Mouse (Mus musculus): ENCODE results near the gene Skint6.
"Not testable (repeated sequence)": the region's sequence is repeated elsewhere in the genome, so short reads cannot be mapped to it uniquely, and the experiment has no call there.

The Skint6 gene

DNA sequence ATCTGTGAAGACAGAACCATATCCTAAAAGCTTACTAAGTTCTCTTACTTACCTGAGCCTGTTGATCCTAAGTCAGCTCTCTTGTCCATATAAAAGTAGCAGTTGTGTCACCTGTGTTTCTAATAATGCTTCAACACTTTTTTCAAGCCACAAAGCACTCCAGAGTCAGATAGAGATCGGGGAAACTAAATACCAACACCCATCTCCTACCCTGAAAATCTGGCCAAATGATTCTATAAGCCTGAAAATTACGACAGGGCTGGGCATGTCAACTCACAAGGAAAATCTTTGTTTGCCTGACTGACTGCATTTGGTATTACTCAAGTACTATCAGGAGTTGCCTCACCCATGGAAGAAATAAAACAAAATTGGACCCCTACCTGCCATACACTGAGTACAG, at the start of gene Skint6:
TSS of gene Skint6 (minus strand) at position 101 of the 400 bp plus-strand sequence.
- DNase-seq (ENCODE audit: low spot score in 2 of 2), result no peak

DNA sequence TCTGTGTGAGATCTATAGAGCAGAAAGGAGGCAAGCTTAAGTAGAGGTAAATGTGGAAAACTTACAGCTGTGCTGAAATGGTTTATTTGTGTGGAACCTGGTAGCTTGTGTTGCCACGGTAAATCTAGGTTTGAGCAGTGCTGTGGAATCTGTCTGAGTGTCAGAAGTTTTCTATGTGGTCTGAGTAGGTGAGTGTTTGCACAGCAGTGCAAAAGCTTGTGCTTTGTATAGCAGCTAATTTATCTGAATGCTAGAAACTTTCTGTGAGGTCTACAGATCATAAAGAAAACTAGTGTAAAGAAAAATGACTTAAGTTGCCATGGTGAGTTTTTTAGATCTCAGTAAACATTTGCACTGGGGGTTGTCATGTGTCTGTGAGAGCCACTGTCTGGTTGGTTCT, 34.1 kb upstream of the Skint6 start:
- no peak for DNase-seq (ENCODE audit: low spot score in 2 of 2)

DNA sequence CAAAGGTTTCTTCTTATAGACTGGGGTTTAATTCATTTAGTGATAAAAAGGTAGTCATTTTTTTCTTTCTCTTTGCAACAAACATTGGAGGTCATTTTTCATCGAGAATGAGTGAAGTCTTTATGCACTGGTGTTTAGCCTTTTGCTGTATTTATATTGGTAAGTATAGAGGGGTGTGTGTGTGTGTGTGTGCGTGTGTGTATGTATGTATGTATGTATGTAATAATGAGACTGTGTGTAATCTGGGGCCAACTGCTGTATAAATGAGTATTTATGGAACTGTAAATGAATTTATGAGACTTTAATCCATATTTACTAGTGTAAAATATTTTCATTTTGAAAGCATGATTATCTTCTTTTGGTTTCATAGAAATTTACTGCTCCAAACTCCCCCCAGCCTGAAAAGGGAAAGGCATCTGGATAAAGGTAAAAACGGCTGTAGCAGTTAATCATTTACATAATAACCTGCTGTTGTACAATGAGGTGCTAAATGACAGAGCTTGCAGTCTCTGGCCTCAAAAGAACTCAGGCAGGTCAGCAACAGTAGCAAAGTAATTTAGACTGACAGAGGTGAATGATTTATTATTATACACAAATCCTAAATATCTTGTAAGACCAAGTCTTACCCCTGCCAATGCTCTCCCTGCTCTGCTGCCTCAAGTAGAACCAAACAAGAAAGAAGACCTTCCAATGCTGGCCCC, 15.2 kb upstream of the Skint6 start:
- no peak for DNase-seq (ENCODE audit: low spot score in 2 of 2)

DNA sequence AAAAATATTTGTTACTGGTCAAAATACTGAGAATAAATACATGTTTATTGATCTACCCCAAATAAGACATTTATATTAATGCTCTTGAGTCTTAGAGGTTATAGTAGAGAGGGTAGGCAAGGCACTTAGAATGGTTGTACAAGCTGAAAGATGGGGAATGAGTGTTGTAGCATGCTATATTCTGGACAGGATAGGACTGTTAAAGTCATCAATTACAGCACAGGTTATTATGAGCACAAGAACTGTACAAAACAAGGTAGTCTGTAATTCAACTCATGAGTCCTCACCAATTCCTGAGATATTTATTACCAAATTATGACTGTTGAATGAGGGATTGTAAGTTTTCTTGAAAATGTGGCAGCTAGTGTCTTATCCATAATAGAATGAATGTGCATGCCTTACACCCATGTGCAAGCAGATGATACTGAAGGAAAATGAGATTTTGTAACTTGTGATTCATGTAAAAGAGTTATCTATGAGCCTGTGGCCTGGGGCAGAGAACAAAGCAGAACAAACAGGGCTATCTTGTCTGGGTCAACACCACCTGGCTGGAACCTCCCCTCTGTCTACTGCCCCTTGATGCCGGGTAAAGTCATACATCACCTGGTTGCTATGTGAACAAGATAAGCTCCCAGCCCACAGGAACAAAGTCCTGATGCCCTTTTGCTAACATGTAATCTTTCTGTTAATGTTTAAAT, 23.3 kb downstream of the Skint6 start:
- no peak for DNase-seq (ENCODE audit: low spot score in 2 of 2)

DNA sequence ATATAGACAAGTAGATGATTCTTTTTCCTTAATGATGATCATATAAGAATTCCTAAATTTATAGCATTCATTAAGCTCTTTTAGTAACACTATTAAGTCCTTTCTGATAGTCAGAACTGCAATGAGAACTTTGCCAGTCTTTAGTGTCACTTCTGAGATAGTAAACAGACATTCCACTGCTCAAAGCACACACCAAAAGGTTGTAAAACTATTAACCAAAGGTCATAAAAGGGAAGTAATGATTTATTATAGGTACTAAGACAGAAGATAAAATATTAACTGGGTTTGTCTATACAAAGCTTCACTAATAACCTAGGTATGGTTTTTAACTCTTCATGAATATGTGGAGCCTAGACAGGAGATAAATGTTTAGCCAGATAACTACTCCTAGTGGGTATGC, 41.0 kb downstream of the Skint6 start:
- DNase-seq (ENCODE audit: low spot score in 2 of 2), result no peak

DNA sequence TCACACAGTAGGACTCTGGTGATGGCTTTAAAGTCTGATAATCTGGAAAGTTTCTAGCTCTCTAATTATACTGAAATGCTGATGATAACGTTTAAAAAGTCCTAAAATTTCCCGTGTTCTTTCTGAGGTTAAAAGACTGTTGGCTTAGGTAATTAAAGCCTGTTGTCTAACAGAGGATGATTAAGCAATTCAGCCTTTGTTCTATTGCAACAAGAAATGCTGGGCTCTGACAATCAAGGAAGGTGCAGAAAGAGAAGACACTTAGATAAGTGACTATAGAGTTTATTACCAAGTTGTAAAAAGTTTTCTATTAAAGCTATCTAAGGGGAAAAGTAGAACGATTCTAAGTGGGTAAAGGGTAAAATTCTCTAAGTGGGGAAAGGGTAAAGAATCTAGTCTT, 219.2 kb downstream of the Skint6 start:
- DNase-seq (ENCODE audit: low spot score in 2 of 2), result no peak

DNA sequence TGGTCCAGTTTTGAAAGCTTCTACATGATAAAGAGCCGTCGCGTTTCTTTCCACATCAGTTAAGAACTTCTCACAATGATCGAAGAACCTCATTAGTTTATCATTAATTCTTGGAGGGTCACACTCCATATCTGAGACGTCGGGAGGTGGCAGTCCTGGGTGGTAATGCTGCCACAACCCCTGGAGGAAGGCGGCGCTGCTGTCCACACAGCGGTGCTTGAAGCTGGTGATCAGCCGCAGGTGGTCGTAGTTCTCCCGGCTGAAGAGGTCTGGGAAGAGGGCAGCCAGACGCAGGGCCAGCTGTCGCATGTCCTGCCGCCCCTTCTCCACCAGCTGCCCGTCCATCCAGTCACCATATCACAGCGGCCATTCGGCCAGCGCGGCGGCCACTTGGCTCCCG, 307.6 kb downstream of the Skint6 start:
- not testable (repeated sequence) for DNase-seq (ENCODE audit: low spot score in 2 of 2)

DNA sequence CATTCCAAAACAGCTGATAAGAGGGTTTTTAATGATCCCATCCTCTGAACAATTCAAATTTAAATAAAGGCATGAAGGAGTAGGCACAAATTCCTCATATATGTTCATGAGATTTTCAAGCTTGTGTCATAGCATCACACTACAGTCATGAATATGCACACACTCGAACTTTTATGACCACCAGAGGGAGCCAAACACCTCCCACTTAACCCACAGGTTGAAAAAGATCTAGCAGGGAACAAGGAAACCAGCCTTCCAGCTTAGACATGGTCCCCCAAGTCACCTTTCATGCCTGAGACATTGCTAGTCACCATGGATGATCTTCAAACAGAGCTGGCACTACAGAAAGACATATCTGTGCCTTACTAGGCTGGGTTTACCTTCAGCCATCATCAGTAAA, 496.1 kb downstream of the Skint6 start:
- DNase-seq (ENCODE audit: low spot score in 2 of 2), result no peak

DNA sequence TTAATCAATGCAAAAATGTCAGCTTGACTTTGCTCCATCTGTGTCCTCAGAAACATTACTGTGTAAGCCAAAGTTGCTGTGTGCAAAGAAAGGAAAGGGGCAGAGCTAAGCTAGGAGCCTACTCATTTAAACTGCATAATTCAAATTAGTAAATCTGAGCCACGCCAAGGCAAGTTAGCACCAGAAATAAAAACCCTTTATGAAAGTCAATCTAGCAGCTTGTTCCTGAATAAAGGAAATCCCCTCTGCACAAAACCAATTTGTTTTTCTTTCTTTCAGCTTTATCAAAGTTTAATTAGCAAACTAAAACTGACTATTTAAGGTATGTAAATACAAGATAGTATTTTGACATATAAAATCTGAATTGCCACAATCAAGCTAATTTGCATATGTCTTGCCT, 512.0 kb downstream of the Skint6 start, which contains the start of gene Skint10:
TSS of gene Skint10 (minus strand) at position 101 of the 400 bp plus-strand sequence.
- no peak for DNase-seq (ENCODE audit: low spot score in 2 of 2)

Measured in left cerebral cortex, adult 9 months (tissue).